Comparison of ENCODE assay signal across 30 mouse cellular contexts in genomic region chr6:71760073-71760472, GRCm38 (mm10). TPM values are rescaled to one million over a fixed set of nuclear protein-coding genes. Genes with fewer than 3 reads are reported as not detected.
A peak's percentile ranks its signal among the peaks of the same experiment; 100 is the strongest.
DNase-seq lines count a peak whose midpoint lies in the region; ATAC-seq lines count a peak whose summit lies in the region.
"Had no signal": no experiment of that assay in that cellular context is flagged by ENCODE, and none has a peak within 500 bp of the region (broad histone marks: within the 10 kb centered on the region; RNA-seq: fewer than 3 reads in every experiment).

No protein-coding gene starts in this region.

- H3K4me3 ChIP-seq in limb, embryonic 11.5 days (ENCODE audit: low read depth, low read length), result no peak overlapping the region
- no peak overlapping the region for H3K4me3 ChIP-seq in limb, embryonic 10.5 days
- H3K4me3 ChIP-seq: embryonic facial prominence, embryonic 12.5 days; embryonic facial prominence, embryonic 15.5 days; heart, embryonic 12.5 days; heart, embryonic 15.5 days; hindbrain, embryonic 10.5 days; hindbrain, embryonic 13.5 days had no signal

- no peak overlapping the region for H3K9ac ChIP-seq in limb, embryonic 11.5 days (ENCODE audit: low read length)
- H3K9ac ChIP-seq: embryonic facial prominence, embryonic 12.5 days; embryonic facial prominence, embryonic 15.5 days; heart, embryonic 12.5 days; heart, embryonic 15.5 days; hindbrain, embryonic 13.5 days had no signal

- no peaks in the 10 kb centered on the region for H3K4me1 ChIP-seq in limb, embryonic 11.5 days (ENCODE audit: control insufficient read depth, insufficient read depth, low read length)
- peaks cover 8% of the 10 kb centered on the region; the same call in 1 of the 2 replicates for H3K4me1 ChIP-seq in limb, embryonic 10.5 days

- no peaks in the 10 kb centered on the region for H3K9me3 ChIP-seq in limb, embryonic 11.5 days (ENCODE audit: control insufficient read depth, low read length)
- no peaks in the 10 kb centered on the region for H3K9me3 ChIP-seq in limb, embryonic 10.5 days (replicated peaks)
- H3K9me3 ChIP-seq: embryonic facial prominence, embryonic 12.5 days; embryonic facial prominence, embryonic 15.5 days; G1E; heart, embryonic 12.5 days; heart, embryonic 15.5 days; hindbrain, embryonic 10.5 days; hindbrain, embryonic 13.5 days had no signal

- 0 out of 2 replicates have a peak, but pooled peaks have one; percentile 16 for ATAC-seq in limb, embryonic 11.5 days (ENCODE audit: insufficient number of reproducible peaks, low FRiP score, low TSS enrichment, low read depth)
- ATAC-seq in megakaryocyte progenitor cell, adult 5-6 weeks (replicated peaks; ENCODE audit: poor library complexity), result peak; percentile 65
- ATAC-seq: forebrain, embryonic 14.5 days; hindbrain, embryonic 16.5 days; Patski had no signal

- H3K27ac ChIP-seq in limb, embryonic 11.5 days (replicated peaks; ENCODE audit: low read depth, low read length), result no peak overlapping the region
- H3K27ac ChIP-seq in limb, embryonic 10.5 days, result no peak overlapping the region
- H3K27ac ChIP-seq: embryonic facial prominence, embryonic 12.5 days; embryonic facial prominence, embryonic 15.5 days; heart, embryonic 15.5 days; hindbrain, embryonic 10.5 days; hindbrain, embryonic 13.5 days had no signal

- H3K36me3 ChIP-seq in limb, embryonic 11.5 days (ENCODE audit: control insufficient read depth, insufficient read depth, low read length), result no peaks in the 10 kb centered on the region
- H3K36me3 ChIP-seq in limb, embryonic 10.5 days, result no peaks in the 10 kb centered on the region
- H3K36me3 ChIP-seq: embryonic facial prominence, embryonic 12.5 days; embryonic facial prominence, embryonic 15.5 days; G1E; heart, embryonic 15.5 days had no signal

- no peak overlapping the region for H3K4me2 ChIP-seq in limb, embryonic 11.5 days (ENCODE audit: low read depth, severe bottlenecking)
- H3K4me2 ChIP-seq: embryonic facial prominence, embryonic 12.5 days; embryonic facial prominence, embryonic 15.5 days; heart, embryonic 12.5 days; heart, embryonic 15.5 days; hindbrain, embryonic 13.5 days had no signal

- no peak for DNase-seq in limb, embryonic 11.5 days (ENCODE audit: low spot score)
- DNase-seq in limb, embryonic 10.5 days (ENCODE audit: low spot score), result no peak
- peak; percentile 47 for DNase-seq in thymus, postnatal 0 days (ENCODE audit: low spot score)
- DNase-seq in thymus, postnatal 25 days, result no peak
- peak; percentile 49 for DNase-seq in thymus, postnatal 4 days
- DNase-seq in right cerebral cortex, adult 18-20 months, result no peak
- DNase-seq in adrenal gland, postnatal 25 days, result no peak
- DNase-seq: adrenal gland, adult 2 months; adrenal gland, postnatal 14 days; B cell, adult 2 months; cerebellum, adult 11-12 months; cerebellum, adult 8-10 months; cerebellum, postnatal 10 days; cerebellum, postnatal 36 days; gastrocnemius, postnatal 14 days; heart, adult 18-20 months; heart, postnatal 10 days; heart, postnatal 36 days had no signal

- no peaks in the 10 kb centered on the region for H3K27me3 ChIP-seq in limb, embryonic 11.5 days (ENCODE audit: control insufficient read depth, insufficient read depth, low read length)
- H3K27me3 ChIP-seq in limb, embryonic 10.5 days (ENCODE audit: low read depth, poor library complexity, severe bottlenecking), result no peaks in the 10 kb centered on the region
- H3K27me3 ChIP-seq: CH12.LX; embryonic facial prominence, embryonic 12.5 days; embryonic facial prominence, embryonic 15.5 days; heart, embryonic 12.5 days; heart, embryonic 15.5 days; hindbrain, embryonic 13.5 days had no signal

- 88% methylated on average over 6 of the region's 6 CpGs for WGBS in limb, embryonic 11.5 days
- WGBS in limb, embryonic 10.5 days, result 91% methylated on average over 6 of the region's 6 CpGs

RNA-seq across cellular contexts. Expression of gene Reep1, which starts 52.7 kb away (rescaled TPM):
- polyA plus RNA-seq in limb, embryonic 11.5 days (2014; fragmentation: Nextera tagmentation; extraction: Ambion mirVana), result 8.1 and 8.9 TPM in 2 replicates
- 7.3 and 7.8 TPM in 2 replicates for polyA plus RNA-seq in limb, embryonic 10.5 days (2016; fragmentation: Nextera tagmentation; extraction: Ambion mirVana)
- 2.2 and 2.4 TPM in 2 replicates for polyA plus RNA-seq in thymus, postnatal 0 days (2015; fragmentation: Nextera tagmentation; extraction: Ambion mirVana)
- total RNA-seq in megakaryocyte progenitor cell, adult 5-6 weeks (2015), result 0.32 and 1.1 TPM in 2 replicates
- 0.71 and 1.0 TPM in 2 replicates for total RNA-seq in megakaryocyte progenitor cell, adult 5-6 weeks (2017)
- 5.6 and 7.6 TPM in 2 replicates for total RNA-seq in adrenal gland, postnatal 25 days (2021)
- polyA plus RNA-seq: G1E had no signal

Comparison
In these comparisons a context has a peak if more than half of its experiments do, and no peak if none do; other contexts are left out.
1. DNase-seq: peak in thymus, postnatal 0 days (single experiment) and thymus, postnatal 4 days (single experiment); none in limb, embryonic 11.5 days (single experiment), limb, embryonic 10.5 days (single experiment), thymus, postnatal 25 days (single experiment), right cerebral cortex, adult 18-20 months (single experiment) and adrenal gland, postnatal 25 days (single experiment).